Mouse (Mus musculus): ENCODE data around the gene Crnkl1. TPM values are rescaled to one million over a fixed set of nuclear protein-coding genes. Genes with fewer than 3 reads are reported as not detected.

Gene Crnkl1
- 2.3 TPM in 1 of 2 replicates, not detected in the other for polyA plus RNA-seq (2012; ENCODE audit: insufficient read depth, low replicate concordance)

DNA sequence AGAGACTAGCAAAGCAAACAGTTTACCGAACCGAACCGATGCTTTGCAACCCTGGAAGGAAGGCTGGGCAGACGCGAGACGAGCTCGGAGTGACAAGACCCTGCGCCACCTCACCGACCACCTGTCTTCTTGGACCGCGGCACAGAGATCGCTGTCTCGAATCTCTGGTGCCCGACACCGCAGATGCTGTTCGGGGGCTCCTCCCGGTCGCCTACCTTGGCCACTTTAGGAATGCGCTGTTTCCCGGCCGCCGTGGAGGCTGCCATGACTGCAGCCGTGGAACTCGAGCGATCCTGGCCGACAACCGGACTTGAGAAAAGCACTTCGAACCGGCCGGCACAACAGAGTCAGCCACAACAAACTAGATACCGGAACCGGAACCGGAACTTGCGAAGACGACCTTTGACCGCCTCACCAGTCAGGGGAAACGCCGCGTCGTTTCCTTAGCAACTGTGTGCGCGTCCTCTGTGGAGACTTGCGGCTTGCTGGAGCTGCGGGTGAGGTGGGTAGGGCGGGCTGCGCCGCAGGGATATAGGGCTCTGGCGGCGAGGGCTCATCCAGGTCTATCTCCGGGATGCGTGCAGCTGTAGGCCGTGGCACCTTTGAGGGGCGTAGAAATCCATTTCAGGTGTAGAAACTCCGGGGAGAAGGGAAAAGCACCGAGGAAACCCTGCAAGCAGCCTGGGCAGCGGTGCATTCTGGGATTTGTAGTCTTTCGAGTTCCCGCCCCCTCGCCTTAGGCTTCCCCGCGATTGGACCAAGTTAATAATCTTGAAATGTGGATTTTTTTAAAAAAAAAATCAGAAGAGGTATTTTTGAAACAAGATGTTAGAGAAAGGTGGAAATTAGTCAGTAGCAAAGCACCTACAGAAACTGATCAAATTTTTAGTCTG lies at the start of gene Crnkl1, which contains the start of gene Cfap61:
Gene Crnkl1, minus strand, starts transcription at position 676 of the 893 bp plus-strand sequence.
Gene Cfap61, plus strand, starts transcription at position 446 of the 893 bp plus-strand sequence.
- H3K4me1 ChIP-seq, result peaks cover 27% of the 10 kb centered on the region

GRCm38 (mm10) chr2:145982317-145983045 lies 47.7 kb upstream of the Crnkl1 start:
- no peak for TF ChIP-seq GATA1 (IDR thresholded peaks at IDR 0.05; ENCODE audit: borderline replicate concordance, low read length)
- TF ChIP-seq FLI1 (IDR thresholded peaks at IDR 0.05; ENCODE audit: low read length), result no peak
- H3K36me3 ChIP-seq (replicated peaks; ENCODE audit: low read length), result no peaks in the 10 kb centered on the region
- no peaks in the 10 kb centered on the region for H3K4me1 ChIP-seq
- H3K9me3 ChIP-seq, result no peaks in the 10 kb centered on the region
- H3K27me3 ChIP-seq (replicated peaks), result no peaks in the 10 kb centered on the region
- no peak overlapping the region for H3K4me3 ChIP-seq (replicated peaks)

More for the DNA sequence above, at the start of gene Crnkl1, which contains the start of gene Cfap61:
- H3K4me3 ChIP-seq (replicated peaks), result peak within 1 kb of the TSS; percentile 100
- TF ChIP-seq GATA1 (IDR thresholded peaks at IDR 0.05; ENCODE audit: borderline replicate concordance, low read length) (no peak), FLI1 (IDR thresholded peaks at IDR 0.05; ENCODE audit: low read length) (peak; percentile 76)
- H3K36me3 ChIP-seq (replicated peaks; ENCODE audit: low read length), result peaks cover 33% of the 10 kb centered on the region
- H3K9me3 ChIP-seq, result no peaks in the 10 kb centered on the region
- peaks cover 2% of the 10 kb centered on the region for H3K27me3 ChIP-seq (replicated peaks)

- H3K9me3 ChIP-seq, result no peaks in the 10 kb centered on the region
- TF ChIP-seq GATA1 (IDR thresholded peaks at IDR 0.05; ENCODE audit: borderline replicate concordance, low read length), result no peak
- no peak overlapping the region for H3K4me3 ChIP-seq (replicated peaks)
- no peaks in the 10 kb centered on the region for H3K4me1 ChIP-seq
- no peaks in the 10 kb centered on the region for H3K36me3 ChIP-seq (replicated peaks; ENCODE audit: low read length)
- no peaks in the 10 kb centered on the region for H3K27me3 ChIP-seq (replicated peaks)
Observed at GRCm38 (mm10) chr2:145981699-145982112, 46.9 kb upstream of the Crnkl1 start.

DNA sequence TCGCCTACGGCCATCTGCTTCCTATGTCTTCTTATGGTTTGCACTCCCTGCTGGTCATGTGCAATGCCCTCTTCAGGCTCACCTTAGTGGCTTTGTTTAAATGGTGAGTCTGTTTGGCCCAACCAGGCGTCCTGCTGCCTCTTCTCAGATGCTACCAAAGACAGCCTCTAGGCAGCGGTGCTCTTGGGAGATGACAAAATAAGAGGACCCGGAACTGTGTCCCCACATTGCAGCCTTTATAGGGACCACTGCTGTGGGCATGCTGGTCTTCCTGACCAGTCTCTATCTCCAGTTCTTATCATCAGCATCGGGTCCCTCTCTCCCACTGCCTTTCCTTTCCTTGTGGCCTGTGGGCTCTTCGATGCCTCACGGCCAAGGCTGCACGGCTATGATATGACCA lies 46.1 kb upstream of the Crnkl1 start:
- Histone ChIP-seq H3K4me3 (replicated peaks) (no peak overlapping the region), H3K9me3 (peaks cover 3% of the 10 kb centered on the region; the same call in 1 of the 2 replicates), H3K27me3 (replicated peaks) (no peaks in the 10 kb centered on the region), H3K36me3 (replicated peaks; ENCODE audit: low read length) (no peaks in the 10 kb centered on the region), H3K4me1 (no peaks in the 10 kb centered on the region)
- TF ChIP-seq GATA1 (IDR thresholded peaks at IDR 0.05; ENCODE audit: borderline replicate concordance, low read length), result no peak
- no peak for TF ChIP-seq FLI1 (IDR thresholded peaks at IDR 0.05; ENCODE audit: low read length)

DNA sequence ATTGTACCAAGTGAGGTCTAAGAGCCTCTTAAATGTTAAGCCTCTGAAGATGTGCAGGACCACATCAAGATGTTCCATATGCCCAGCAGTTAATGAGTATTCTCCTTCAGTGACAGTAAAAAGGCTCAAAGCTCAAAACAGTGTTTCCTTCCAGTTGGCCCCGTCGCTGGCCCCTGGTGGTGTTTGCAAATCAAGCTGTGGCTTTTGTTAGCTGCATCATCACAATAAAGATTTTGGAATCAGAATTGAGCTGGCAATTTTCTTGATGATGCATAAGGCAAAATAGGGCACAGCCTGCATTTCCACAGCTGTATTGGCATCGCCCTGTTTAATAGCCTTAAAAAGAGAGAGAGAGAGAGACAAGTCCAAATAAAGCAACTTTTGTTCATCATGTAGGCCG lies 44.8 kb upstream of the Crnkl1 start:
- no peak overlapping the region for H3K4me3 ChIP-seq (replicated peaks)
- no peaks in the 10 kb centered on the region for H3K4me1 ChIP-seq
- no peak for TF ChIP-seq FLI1 (IDR thresholded peaks at IDR 0.05; ENCODE audit: low read length)
- no peak for TF ChIP-seq GATA1 (IDR thresholded peaks at IDR 0.05; ENCODE audit: borderline replicate concordance, low read length)
- peaks cover 4% of the 10 kb centered on the region; the same call in 1 of the 2 replicates for H3K9me3 ChIP-seq
- H3K27me3 ChIP-seq (replicated peaks), result peaks cover 3% of the 10 kb centered on the region
- no peaks in the 10 kb centered on the region for H3K36me3 ChIP-seq (replicated peaks; ENCODE audit: low read length)

DNA sequence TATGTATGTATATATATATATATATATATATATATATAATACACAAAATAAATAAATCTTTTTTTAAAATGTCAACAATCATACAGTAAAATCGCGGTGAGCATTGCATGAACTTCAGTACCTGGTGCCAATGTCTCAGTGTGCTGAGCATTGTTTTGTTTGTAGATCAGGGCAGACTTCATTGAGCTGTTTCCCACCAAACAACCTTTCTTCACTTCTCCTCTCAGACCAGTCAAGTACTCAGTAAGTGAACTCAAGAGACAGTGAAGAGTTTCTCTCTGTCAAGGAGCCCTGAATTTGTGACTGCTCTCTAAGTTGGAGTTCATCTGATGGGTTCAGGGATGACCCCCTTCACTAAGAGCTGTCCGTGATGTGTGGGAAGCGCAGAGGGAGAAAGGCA lies 37.8 kb upstream of the Crnkl1 start:
- H3K4me1 ChIP-seq, result no peaks in the 10 kb centered on the region
- H3K36me3 ChIP-seq (replicated peaks; ENCODE audit: low read length), result no peaks in the 10 kb centered on the region
- H3K27me3 ChIP-seq (replicated peaks), result peaks cover 16% of the 10 kb centered on the region
- no peak overlapping the region for H3K4me3 ChIP-seq (replicated peaks)
- peaks cover 7% of the 10 kb centered on the region; the same call in 1 of the 2 replicates for H3K9me3 ChIP-seq
- TF ChIP-seq GATA1 (IDR thresholded peaks at IDR 0.05; ENCODE audit: borderline replicate concordance, low read length), result no peak
- no peak for TF ChIP-seq FLI1 (IDR thresholded peaks at IDR 0.05; ENCODE audit: low read length)

GRCm38 (mm10) chr2:145971237-145972010 lies 36.6 kb upstream of the Crnkl1 start:
- no peak overlapping the region for H3K4me3 ChIP-seq (replicated peaks)
- H3K9me3 ChIP-seq, result peaks cover 7% of the 10 kb centered on the region; the same call in 1 of the 2 replicates
- H3K27me3 ChIP-seq (replicated peaks), result peaks cover 16% of the 10 kb centered on the region
- TF ChIP-seq GATA1 (IDR thresholded peaks at IDR 0.05; ENCODE audit: borderline replicate concordance, low read length) (no peak), FLI1 (IDR thresholded peaks at IDR 0.05; ENCODE audit: low read length) (no peak)
- H3K36me3 ChIP-seq (replicated peaks; ENCODE audit: low read length), result no peaks in the 10 kb centered on the region
- no peaks in the 10 kb centered on the region for H3K4me1 ChIP-seq

DNA sequence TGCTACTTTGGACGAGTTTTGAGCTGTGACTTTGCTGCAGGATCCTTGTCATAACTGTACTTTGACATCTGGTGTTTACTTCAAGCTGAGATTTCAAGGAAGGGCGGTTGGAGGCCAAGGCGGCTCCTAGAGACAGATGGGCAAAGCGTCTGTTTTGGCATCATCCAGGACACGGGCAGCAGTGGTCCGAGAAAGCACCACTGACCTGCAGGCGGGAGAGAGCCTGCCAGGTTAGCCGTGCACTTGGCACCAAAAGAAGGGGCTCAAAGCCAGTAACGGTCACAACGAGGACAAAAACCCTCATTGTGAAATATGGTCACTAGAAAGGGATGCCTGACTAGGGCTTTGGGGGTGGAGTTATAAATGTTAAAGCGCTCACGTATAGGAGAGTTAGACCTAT lies 35.9 kb upstream of the Crnkl1 start:
- 0 out of 2 replicates have a peak, but pooled peaks cover 3% of the 10 kb centered on the region for H3K9me3 ChIP-seq
- H3K27me3 ChIP-seq (replicated peaks), result peaks cover 16% of the 10 kb centered on the region
- H3K4me3 ChIP-seq (replicated peaks), result no peak overlapping the region
- TF ChIP-seq FLI1 (IDR thresholded peaks at IDR 0.05; ENCODE audit: low read length) (no peak), GATA1 (IDR thresholded peaks at IDR 0.05; ENCODE audit: borderline replicate concordance, low read length) (no peak)
- no peaks in the 10 kb centered on the region for H3K4me1 ChIP-seq
- no peaks in the 10 kb centered on the region for H3K36me3 ChIP-seq (replicated peaks; ENCODE audit: low read length)

GRCm38 (mm10) chr2:145961861-145962260 lies 27.0 kb upstream of the Crnkl1 start:
- no peaks in the 10 kb centered on the region for H3K36me3 ChIP-seq (replicated peaks; ENCODE audit: low read length)
- peaks cover 6% of the 10 kb centered on the region; the same call in 1 of the 2 replicates for H3K9me3 ChIP-seq
- TF ChIP-seq GATA1 (IDR thresholded peaks at IDR 0.05; ENCODE audit: borderline replicate concordance, low read length) (no peak), FLI1 (IDR thresholded peaks at IDR 0.05; ENCODE audit: low read length) (no peak)
- no peak overlapping the region for H3K4me3 ChIP-seq (replicated peaks)
- H3K27me3 ChIP-seq (replicated peaks), result peaks cover 20% of the 10 kb centered on the region
- H3K4me1 ChIP-seq, result peaks cover 3% of the 10 kb centered on the region; the same call in 1 of the 2 replicates
